Mouse (Mus musculus) brown adipose tissue, adult 24 weeks (tissue): Measurements from ENCODE around the gene Lce1c. TPM values are rescaled to one million over a fixed set of nuclear protein-coding genes. Genes with fewer than 3 reads are reported as not detected.
"Not testable (repeated sequence)": the region's sequence is repeated elsewhere in the genome, so short reads cannot be mapped to it uniquely, and the experiment has no call there.

ENCODE experiments used
- H3K27ac ChIP-seq: fragments of 200-500 bp; replicated peaks from 2 replicates; pipeline ENCODE4 v1.5.1; 2012; ENCODE audit warnings: low read depth, mild to moderate bottlenecking, low read length
- H3K4me1 ChIP-seq: fragments of 200-500 bp; 2 replicates; pipeline ENCODE4 v1.6.1; 2012; ENCODE audit warnings: low read length, mixed read lengths; ENCODE audit not compliant: control insufficient read depth, insufficient read depth, insufficient read length
- H3K4me3 ChIP-seq: fragments of 200-500 bp; 2 replicates; pipeline ENCODE4 v1.5.1; 2012; ENCODE audit warnings: low read depth, mild to moderate bottlenecking, low read length, moderate library complexity; ENCODE audit not compliant: insufficient read depth
- polyA plus RNA-seq: library from polyadenylated mRNA; stranded (reverse); fragments of >200 nt; gene quantifications from 2 replicates; pipeline ENCODE4 v1.2.4, GENCODE M21; 2012; ENCODE audit not compliant: missing spikeins, insufficient read depth, insufficient read length

Gene Lce1c
- polyA plus RNA-seq = not detected in 2 replicates

- no peak within 1 kb of the TSS for H3K4me3 ChIP-seq
- no peak within 1 kb of the TSS for H3K27ac ChIP-seq
- H3K4me1 ChIP-seq = no peaks in the 10 kb centered on the region
Measured at GRCm38 (mm10) chr3:92678947-92679346, at the start of gene Lce1c. Gene Lce1c, plus strand, starts transcription at chr3:92679247.

GRCm38 (mm10) chr3:92637745-92638652 lies 41.0 kb upstream of the Lce1c start:
- Histone ChIP-seq H3K4me3 (no peak overlapping the region), H3K4me1 (no peaks in the 10 kb centered on the region), H3K27ac (no peak overlapping the region)

- H3K4me3 ChIP-seq = no peak overlapping the region
- no peak overlapping the region for H3K27ac ChIP-seq
- no peaks in the 10 kb centered on the region for H3K4me1 ChIP-seq
Measured at GRCm38 (mm10) chr3:92638653-92638991, 40.4 kb upstream of the Lce1c start.

GRCm38 (mm10) chr3:92639854-92640253 lies 39.2 kb upstream of the Lce1c start:
- Histone ChIP-seq H3K4me1 (no peaks in the 10 kb centered on the region), H3K27ac (no peak overlapping the region), H3K4me3 (no peak overlapping the region)

GRCm38 (mm10) chr3:92648207-92648606 lies 30.8 kb upstream of the Lce1c start, which contains the start of gene Lce1a1:
Gene Lce1a1, minus strand, starts transcription at chr3:92648307.
- Histone ChIP-seq H3K4me1 (no peaks in the 10 kb centered on the region), H3K4me3 (no peak within 1 kb of the TSS), H3K27ac (no peak within 1 kb of the TSS)

- no peak within 1 kb of the TSS for H3K4me3 ChIP-seq
- no peaks in the 10 kb centered on the region for H3K4me1 ChIP-seq
- H3K27ac ChIP-seq = no peak within 1 kb of the TSS
Measured at GRCm38 (mm10) chr3:92656826-92657225, 22.2 kb upstream of the Lce1c start, which contains the start of gene Lce1b. Gene Lce1b, minus strand, starts transcription at chr3:92656926.

- Histone ChIP-seq H3K27ac (no peak within 1 kb of the TSS), H3K4me1 (no peaks in the 10 kb centered on the region), H3K4me3 (no peak within 1 kb of the TSS)
Measured at GRCm38 (mm10) chr3:92670215-92670614, 8.8 kb upstream of the Lce1c start, which contains the start of gene Lce1a2. Gene Lce1a2, minus strand, starts transcription at chr3:92670315.

- Histone ChIP-seq H3K27ac (no peak within 1 kb of the TSS), H3K4me1 (no peaks in the 10 kb centered on the region), H3K4me3 (no peak within 1 kb of the TSS)
Measured at GRCm38 (mm10) chr3:92687110-92687509, 8.1 kb downstream of the Lce1c start, which contains the start of gene Lce1d. Gene Lce1d, minus strand, starts transcription at chr3:92687210.

- not testable (repeated sequence) for H3K27ac ChIP-seq, H3K4me1 ChIP-seq, H3K4me3 ChIP-seq
Measured at GRCm38 (mm10) chr3:92689154-92689553, 10.1 kb downstream of the Lce1c start.

GRCm38 (mm10) chr3:92691688-92692087 lies 12.6 kb downstream of the Lce1c start:
- Histone ChIP-seq H3K27ac (no peak overlapping the region), H3K4me1 (no peaks in the 10 kb centered on the region), H3K4me3 (no peak overlapping the region)

GRCm38 (mm10) chr3:92694613-92695012 lies 15.6 kb downstream of the Lce1c start:
- H3K4me1 ChIP-seq = no peaks in the 10 kb centered on the region
- no peak overlapping the region for H3K4me3 ChIP-seq
- no peak overlapping the region for H3K27ac ChIP-seq

GRCm38 (mm10) chr3:92708974-92709373 lies 29.9 kb downstream of the Lce1c start, which contains the start of gene Lce1e:
Gene Lce1e, minus strand, starts transcription at chr3:92709074.
- Histone ChIP-seq H3K4me3 (no peak within 1 kb of the TSS), H3K27ac (no peak within 1 kb of the TSS), H3K4me1 (no peaks in the 10 kb centered on the region)

- H3K27ac ChIP-seq = no peak overlapping the region
- no peak overlapping the region for H3K4me3 ChIP-seq
- no peaks in the 10 kb centered on the region for H3K4me1 ChIP-seq
Measured at GRCm38 (mm10) chr3:92715122-92715521, 36.1 kb downstream of the Lce1c start.

GRCm38 (mm10) chr3:92720250-92720649 lies 41.2 kb downstream of the Lce1c start, which contains the start of gene Lce1f:
Gene Lce1f, minus strand, starts transcription at chr3:92720350.
- Histone ChIP-seq H3K4me1 (no peaks in the 10 kb centered on the region), H3K27ac (no peak within 1 kb of the TSS), H3K4me3 (no peak within 1 kb of the TSS)

GRCm38 (mm10) chr3:92722631-92723030 lies 43.6 kb downstream of the Lce1c start:
- Histone ChIP-seq H3K27ac (no peak overlapping the region), H3K4me3 (no peak overlapping the region), H3K4me1 (no peaks in the 10 kb centered on the region)
